Mouse (Mus musculus) embryonic facial prominence, embryonic 13.5 days (tissue): ENCODE measurements around the gene Bco2. TPM values are rescaled to one million over a fixed set of nuclear protein-coding genes. Genes with fewer than 3 reads are reported as not detected.

Experiments used
- ATAC-seq: fragments of 200-750 bp; cut with Nextera tagmentation; 2 replicates; pipeline ENCODE4 v1.8.0; 2017; ENCODE audit warnings: low read depth; ENCODE audit not compliant: insufficient number of reproducible peaks, insufficient read depth, low FRiP score, low TSS enrichment
- H3K27ac ChIP-seq: fragments of 300-500 bp; sonication (generic); 2 replicates; pipeline ENCODE4 v1.5.1; 2015; ENCODE audit warnings: moderate library complexity, mild to moderate bottlenecking, inconsistent platforms
- H3K27me3 ChIP-seq: fragments of 300-500 bp; sonication (generic); 2 replicates; pipeline ENCODE4 v1.6.1; 2015; ENCODE audit warnings: mild to moderate bottlenecking, inconsistent platforms
- H3K36me3 ChIP-seq: fragments of 300-500 bp; sonication (generic); 2 replicates; pipeline ENCODE4 v1.6.1; 2015; ENCODE audit warnings: mild to moderate bottlenecking, inconsistent platforms
- H3K4me1 ChIP-seq: fragments of 300-500 bp; sonication (generic); 2 replicates; pipeline ENCODE4 v1.6.1; 2015; ENCODE audit warnings: inconsistent platforms
- H3K4me2 ChIP-seq: fragments of 300-500 bp; sonication (generic); 2 replicates; pipeline ENCODE4 v1.6.1; 2015; ENCODE audit warnings: moderate library complexity, mild to moderate bottlenecking, inconsistent platforms
- H3K4me3 ChIP-seq: fragments of 300-500 bp; sonication (generic); 2 replicates; pipeline ENCODE4 v1.5.1; 2015; ENCODE audit warnings: mild to moderate bottlenecking, inconsistent platforms
- H3K9ac ChIP-seq: fragments of 300-500 bp; sonication (generic); 2 replicates; pipeline ENCODE4 v1.6.1; 2015; ENCODE audit warnings: mild to moderate bottlenecking, inconsistent platforms
- H3K9me3 ChIP-seq: fragments of 300-500 bp; sonication (generic); 2 replicates; pipeline ENCODE4 v1.6.1; 2016; ENCODE audit warnings: inconsistent platforms
- WGBS: fragments of 180-500 bp; shearing (Covaris S2); methylation state at CpG from one replicate; pipeline ENCODE4 v1.1.7; 2015; ENCODE audit warnings: mixed read lengths; 5-methylcytosine and 5-hydroxymethylcytosine counted together
- polyA plus RNA-seq: library from polyadenylated mRNA; unstranded; fragments of >200 nt; fragmentation: Nextera tagmentation; extraction: Ambion mirVana; gene quantifications from 2 replicates; pipeline ENCODE4 v1.2.1, GENCODE M21; 2015

Gene Bco2
- polyA plus RNA-seq, 1 experiment from 2014 or later, result 0.15 TPM

DNA sequence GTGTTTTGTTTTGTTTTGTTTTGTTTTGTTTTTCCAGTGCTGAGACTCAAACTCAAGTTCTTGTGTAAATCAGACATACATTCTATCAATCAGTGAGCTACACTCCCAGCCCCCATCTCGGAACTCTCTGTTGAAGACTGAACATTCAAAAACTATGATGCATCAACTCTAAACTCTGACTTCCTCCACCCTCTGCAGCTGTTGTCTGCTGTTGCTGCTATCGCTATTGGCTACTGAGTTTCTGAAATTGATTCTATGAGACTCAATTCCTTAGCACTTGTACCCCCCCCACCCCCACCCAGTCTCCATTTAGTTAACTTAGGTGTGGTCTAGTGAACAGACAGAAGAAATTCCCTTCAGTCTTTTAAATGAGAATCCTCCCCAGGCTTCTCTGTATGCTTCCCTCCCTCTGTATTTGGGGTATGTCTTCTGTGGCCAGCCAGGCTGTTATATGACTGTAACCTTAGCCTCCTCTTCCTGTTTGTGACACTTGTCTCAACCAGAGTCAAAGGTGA, 63.4 kb downstream of the Bco2 start:
- ATAC-seq, result no peak
- Histone ChIP-seq H3K4me3 (no peak overlapping the region), H3K36me3 (no peaks in the 10 kb centered on the region), H3K4me2 (no peak overlapping the region), H3K9me3 (no peaks in the 10 kb centered on the region), H3K27ac (no peak overlapping the region), H3K9ac (no peak overlapping the region), H3K27me3 (no peaks in the 10 kb centered on the region), H3K4me1 (peaks cover 9% of the 10 kb centered on the region; the same call in 1 of the 2 replicates)
- WGBS, result 73% methylated on average over 2 of the region's 2 CpGs

DNA sequence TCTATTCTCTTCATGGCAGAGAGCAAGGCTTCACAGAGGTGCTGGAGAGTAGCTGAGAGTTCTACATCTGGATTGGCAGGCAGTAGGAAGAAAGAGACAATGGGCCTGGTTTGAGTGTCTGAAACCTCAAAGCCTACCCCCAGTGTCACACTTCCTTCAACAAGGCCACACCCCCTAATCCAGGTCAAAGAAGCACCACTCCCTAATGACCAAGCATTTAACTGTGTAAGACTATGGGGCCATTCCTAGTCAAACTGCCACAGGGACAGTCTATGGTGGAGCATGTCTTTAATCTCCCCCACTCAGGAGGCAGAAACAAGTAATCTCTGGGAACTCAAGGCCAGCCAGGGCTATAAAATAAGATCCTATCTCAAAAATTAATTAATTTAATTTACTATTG, 64.1 kb downstream of the Bco2 start:
- Histone ChIP-seq H3K4me1 (peaks cover 2% of the 10 kb centered on the region; the same call in 1 of the 2 replicates), H3K27me3 (no peaks in the 10 kb centered on the region), H3K36me3 (no peaks in the 10 kb centered on the region), H3K9ac (no peak overlapping the region), H3K4me2 (no peak overlapping the region), H3K9me3 (no peaks in the 10 kb centered on the region), H3K27ac (no peak overlapping the region), H3K4me3 (no peak overlapping the region)
- no peak for ATAC-seq

DNA sequence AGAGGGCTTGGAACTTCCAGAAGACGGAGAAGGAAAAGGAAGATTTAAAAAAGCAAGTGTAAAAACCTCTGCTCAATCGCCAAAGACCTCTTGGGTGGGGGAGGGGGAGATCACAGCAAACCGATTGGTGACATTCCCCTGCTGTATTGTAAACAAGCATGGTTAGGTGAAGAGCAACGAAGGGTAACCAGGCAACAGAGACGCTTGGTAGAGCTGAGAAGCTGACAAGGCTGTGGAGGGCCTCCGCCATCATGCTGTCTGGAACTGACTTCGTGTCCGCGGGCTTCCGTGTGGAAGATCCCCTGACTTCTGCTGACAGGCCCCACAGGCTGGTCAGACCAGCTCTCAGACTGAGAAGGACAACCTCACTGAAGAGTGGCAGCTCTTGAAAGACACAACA, 69.5 kb downstream of the Bco2 start:
- Histone ChIP-seq H3K36me3 (no peaks in the 10 kb centered on the region), H3K9me3 (no peaks in the 10 kb centered on the region), H3K27ac (no peak overlapping the region), H3K4me3 (peak overlapping the region; percentile 17; the same call in 1 of the 2 replicates), H3K4me1 (0 out of 2 replicates have a peak, but pooled peaks cover 7% of the 10 kb centered on the region), H3K4me2 (peak overlapping the region; percentile 51), H3K27me3 (no peaks in the 10 kb centered on the region), H3K9ac (no peak overlapping the region)
- WGBS, result 9% methylated on average over 10 of the region's 10 CpGs
- no peak for ATAC-seq

Other genes with a start within 250 kb of the Bco2 start
- gene Rpl10-ps3, start 210.2 kb downstream of the Bco2 start, polyA plus RNA-seq, result 294 and 423 TPM in 2 replicates
- gene Plet1, start 60.7 kb downstream of the Bco2 start, polyA plus RNA-seq, result 0.59 and 1.1 TPM in 2 replicates
- gene Pts, start 26.5 kb downstream of the Bco2 start, polyA plus RNA-seq, result 79.4 and 87.9 TPM in 2 replicates
- 5.1 TPM in 2 replicates for gene Il18, start 354 bp downstream of the Bco2 start, polyA plus RNA-seq
- 0.26 TPM in 1 of 2 replicates, not detected in the other for gene Tex12, start 6.1 kb upstream of the Bco2 start, polyA plus RNA-seq
- 241 and 249 TPM in 2 replicates for gene Sdhd, start 48.6 kb upstream of the Bco2 start, polyA plus RNA-seq
- gene Timm8b, start 48.7 kb upstream of the Bco2 start, polyA plus RNA-seq, result 286 and 288 TPM in 2 replicates
- gene Pih1d2, start 62.1 kb upstream of the Bco2 start, polyA plus RNA-seq, result 2.7 and 3.7 TPM in 2 replicates
- 28.6 and 30.1 TPM in 2 replicates for gene Nkapd1, start 62.3 kb upstream of the Bco2 start, polyA plus RNA-seq
- gene Dlat, start 104.6 kb upstream of the Bco2 start, polyA plus RNA-seq, result 38.0 and 42.4 TPM in 2 replicates
- 22.6 and 23.3 TPM in 2 replicates for gene Dixdc1, start 184.3 kb upstream of the Bco2 start, polyA plus RNA-seq
- gene 2310030G06Rik, start 191.4 kb upstream of the Bco2 start, polyA plus RNA-seq, result 6.0 and 6.7 TPM in 2 replicates
- gene Cryab, start 196.1 kb upstream of the Bco2 start, polyA plus RNA-seq, result 17.1 and 21.3 TPM in 2 replicates
- gene Hspb2, start 197.2 kb upstream of the Bco2 start, polyA plus RNA-seq, result 4.8 and 5.7 TPM in 2 replicates
- 11.1 and 12.4 TPM in 2 replicates for gene Fdxacb1, start 213.1 kb upstream of the Bco2 start, polyA plus RNA-seq
- 36.9 and 43.8 TPM in 2 replicates for gene Alg9, start 219.8 kb upstream of the Bco2 start, polyA plus RNA-seq
- gene 1110032A03Rik, start 220.3 kb upstream of the Bco2 start, polyA plus RNA-seq, result 35.6 and 39.8 TPM in 2 replicates